Comparison of ENCODE assay signal across 8 mouse cellular contexts in the genomic region with DNA sequence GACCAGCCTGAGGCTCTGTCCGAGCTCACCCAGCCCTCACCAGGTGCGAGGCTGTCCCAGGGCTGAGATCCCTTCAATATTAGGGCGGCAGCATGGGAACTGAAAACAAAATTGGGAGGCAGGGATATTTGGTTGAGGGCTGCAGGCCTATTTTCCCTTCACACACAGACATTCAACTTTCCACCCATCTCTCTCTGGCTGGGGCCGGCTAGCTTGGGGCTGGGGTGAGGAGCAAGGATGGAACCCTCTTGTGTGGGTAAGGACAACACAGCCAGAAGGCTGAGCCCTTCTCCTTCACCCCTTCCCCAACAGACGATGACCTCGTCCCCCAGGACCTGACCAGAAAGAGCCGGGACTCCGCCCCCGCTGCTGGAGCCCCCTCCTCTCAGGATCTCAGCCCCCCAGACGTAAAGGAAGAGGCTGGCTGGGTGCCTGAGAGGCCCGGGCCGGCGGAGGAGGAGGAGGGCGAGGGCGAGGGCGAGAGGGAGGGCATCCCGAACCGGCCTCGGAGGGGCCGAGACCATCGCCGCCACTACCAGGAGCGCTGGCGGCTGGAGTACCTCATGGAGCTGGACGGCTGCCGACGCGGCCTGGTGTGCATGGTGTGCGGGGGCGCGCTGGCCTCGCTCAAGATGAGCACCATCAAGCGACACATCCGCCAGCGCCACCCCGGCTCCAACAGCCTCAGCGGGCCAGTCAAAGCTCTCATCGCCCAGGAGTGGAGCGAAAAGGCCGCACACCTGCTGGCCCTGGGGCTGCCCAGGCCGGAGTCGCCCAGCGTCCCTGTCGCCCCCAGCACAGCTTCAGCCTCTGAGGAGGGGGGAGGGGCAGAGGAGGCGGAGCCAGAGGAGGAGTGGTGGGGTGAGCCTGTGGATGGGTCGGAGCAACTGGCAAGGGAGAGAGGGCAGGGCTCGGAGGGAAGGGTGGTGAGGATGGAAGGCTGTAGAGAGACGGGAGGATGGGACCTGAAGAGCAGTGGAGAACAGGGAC. TPM values are rescaled to one million over a fixed set of nuclear protein-coding genes. Genes with fewer than 3 reads are reported as not detected.
DNase-seq lines count a peak whose midpoint lies in the region; ATAC-seq and TF ChIP-seq lines count a peak whose summit lies in the region.

No protein-coding gene starts in this region.

- intact Hi-C loops in gastrocnemius, adult 2 months (cut with DNase I): loop anchor here (2.0 kb wide), 1 partner anchor 155 kb away; a partner anchor contains a TSS
- intact Hi-C loops in gastrocnemius, postnatal 14 days (cut with DNase I; ENCODE audit: low total_unique reads): loop anchor here (10.0 kb wide), 1 partner anchor 187 kb away; no protein-coding TSS in a partner anchor

- no peaks in the 10 kb centered on the region for H3K9me3 ChIP-seq in intestine, postnatal 0 days (ENCODE audit: control insufficient read depth)
- no peaks in the 10 kb centered on the region for H3K9me3 ChIP-seq in limb, embryonic 13.5 days

- peaks cover 17% of the 10 kb centered on the region; the same call in 1 of the 2 replicates for H3K4me1 ChIP-seq in intestine, postnatal 0 days (replicated peaks; ENCODE audit: control insufficient read depth, insufficient read depth, low read length)
- peaks cover 69% of the 10 kb centered on the region for H3K4me1 ChIP-seq in limb, embryonic 13.5 days

- peak overlapping the region; percentile 60 for H3K4me2 ChIP-seq in intestine, postnatal 0 days (replicated peaks; ENCODE audit: low read depth)
- H3K4me2 ChIP-seq in limb, embryonic 13.5 days (replicated peaks): peak overlapping the region; percentile 87
- H3K4me2 ChIP-seq in myocyte (ENCODE audit: low read depth): no peak overlapping the region

- no peak for ATAC-seq in intestine, postnatal 0 days
- peak; percentile 16; the same call in 1 of the 2 replicates for ATAC-seq in limb, embryonic 13.5 days (ENCODE audit: low FRiP score, low read depth)

- peak; percentile 68 for DNase-seq in gastrocnemius, adult 2 months
- no peak for DNase-seq in gastrocnemius, adult 18-20 months (ENCODE audit: low spot score)
- DNase-seq in embryo, embryonic 10 days (ENCODE audit: low spot score): peak; percentile 76
- DNase-seq in gastrocnemius, postnatal 14 days: peak; percentile 49
- peak; percentile 75 for DNase-seq in testis, postnatal 14 days (ENCODE audit: low spot score)

- no peak overlapping the region for H3K9ac ChIP-seq in intestine, postnatal 0 days (ENCODE audit: low read depth, low read length)
- peak overlapping the region; percentile 62 for H3K9ac ChIP-seq in limb, embryonic 13.5 days

- no peak for TF ChIP-seq CTCF in gastrocnemius, adult 2 months (IDR thresholded peaks at IDR 0.05)
- no peak for TF ChIP-seq CTCF in intestine, postnatal 0 days (IDR thresholded peaks at IDR 0.05; ENCODE audit: low read depth)

- no peak for TF ChIP-seq POLR2A in myocyte (IDR thresholded peaks at IDR 0.05; ENCODE audit: insufficient read length, low read depth)

- peaks cover 27% of the 10 kb centered on the region for H3K36me3 ChIP-seq in intestine, postnatal 0 days (ENCODE audit: control insufficient read depth, insufficient read depth)
- H3K36me3 ChIP-seq in limb, embryonic 13.5 days: peaks cover 66% of the 10 kb centered on the region
- peaks cover 11% of the 10 kb centered on the region for H3K36me3 ChIP-seq in myocyte (ENCODE audit: control insufficient read depth, insufficient read depth)

- no peak overlapping the region for H3K27ac ChIP-seq in gastrocnemius, adult 2 months
- no peak overlapping the region for H3K27ac ChIP-seq in intestine, postnatal 0 days (ENCODE audit: low read depth, low read length)
- peak overlapping the region; percentile 48; the same call in 1 of the 2 replicates for H3K27ac ChIP-seq in limb, embryonic 13.5 days

- H3K79me2 ChIP-seq in myocyte (ENCODE audit: control insufficient read depth, insufficient read depth): peaks cover 28% of the 10 kb centered on the region

- no peaks in the 10 kb centered on the region for H3K27me3 ChIP-seq in intestine, postnatal 0 days (replicated peaks; ENCODE audit: control insufficient read depth, insufficient read depth, low read length)
- H3K27me3 ChIP-seq in limb, embryonic 13.5 days: no peaks in the 10 kb centered on the region
- no peaks in the 10 kb centered on the region for H3K27me3 ChIP-seq in myocyte (ENCODE audit: control insufficient read depth, insufficient read depth, insufficient read length)

- 62% methylated on average over 43 of the region's 48 CpGs for WGBS in intestine, postnatal 0 days
- WGBS in limb, embryonic 13.5 days: 12% methylated on average over 47 of the region's 48 CpGs

- H3K4me3 ChIP-seq in gastrocnemius, adult 2 months: peak overlapping the region; percentile 73
- 0 out of 2 replicates have a peak overlapping the region, but pooled peaks have one; percentile 7 for H3K4me3 ChIP-seq in intestine, postnatal 0 days (ENCODE audit: low read depth, low read length)
- H3K4me3 ChIP-seq in limb, embryonic 13.5 days: peak overlapping the region; percentile 30
- H3K4me3 ChIP-seq in myocyte: no peak overlapping the region

- H3ac ChIP-seq in myocyte (ENCODE audit: control insufficient read depth, insufficient read length): no peak overlapping the region

TF ChIP-seq in myocyte, 11 proteins besides CTCF, POLR2A, EP300 and RAD21:
- TF ChIP-seq CEBPB (IDR thresholded peaks at IDR 0.05; ENCODE audit: insufficient read depth, poor library complexity, severe bottlenecking) (no peak), USF1 (IDR thresholded peaks at IDR 0.05; ENCODE audit: low read depth) (no peak), POLR2AphosphoS2 (IDR thresholded peaks at IDR 0.05; ENCODE audit: insufficient read length, low read depth) (peak; percentile 28), MYOD1 (IDR thresholded peaks at IDR 0.05; ENCODE audit: control insufficient read depth in 1 of 3, insufficient read length in 2 of 3, low read depth in 2 of 3) (no peak)
TF ChIP-seq in myocyte: peak in this region for 1.

RNA-seq across cellular contexts. Expression of a gene that starts 4.5 kb away (rescaled TPM):
- 1 to 10 TPM; 5.3 to 5.9 TPM for total RNA-seq in gastrocnemius, adult 2 months (2021)
- total RNA-seq in gastrocnemius, adult 18-20 months (2021): 1 to 10 TPM; 3.1 to 4.8 TPM
- 10 to 100 TPM; 10.7 to 11.4 TPM for total RNA-seq in gastrocnemius, postnatal 14 days (2021)
- polyA plus RNA-seq in intestine, postnatal 0 days (2015; fragmentation: Nextera tagmentation; extraction: Ambion mirVana): 2.7 and 2.9 TPM in 2 replicates
- 10.0 and 10.5 TPM in 2 replicates for polyA plus RNA-seq in limb, embryonic 13.5 days (2015; fragmentation: Nextera tagmentation; extraction: Ambion mirVana)
- 16.9 TPM for polyA plus RNA-seq in myocyte (2012; fragmentation: generic; extraction: Trizol)

RNA-seq across cellular contexts. Expression of a gene that starts 39.1 kb away (rescaled TPM):
- 1 to 10 TPM; 8.0 to 10.0 TPM for total RNA-seq in gastrocnemius, adult 2 months (2021)
- 1 to 10 TPM; 7.4 to 9.0 TPM for total RNA-seq in gastrocnemius, adult 18-20 months (2021)
- 1 to 10 TPM; 9.4 to 9.5 TPM for total RNA-seq in gastrocnemius, postnatal 14 days (2021)
- polyA plus RNA-seq in intestine, postnatal 0 days (2015; fragmentation: Nextera tagmentation; extraction: Ambion mirVana): 11.3 and 12.2 TPM in 2 replicates
- polyA plus RNA-seq in limb, embryonic 13.5 days (2015; fragmentation: Nextera tagmentation; extraction: Ambion mirVana): 35.3 and 43.2 TPM in 2 replicates
- polyA plus RNA-seq in myocyte (2012; fragmentation: generic; extraction: Trizol): 20.4 TPM
